Mouse (Mus musculus): Measurements from ENCODE around the gene Hist1h2be.
"Not testable (repeated sequence)": the region's sequence is repeated elsewhere in the genome, so short reads cannot be mapped to it uniquely, and the experiment has no call there.

Gene Hist1h2be

GRCm38 (mm10) chr13:23591886-23592285 lies 29.0 kb downstream of the Hist1h2be start:
- DNase-seq (ENCODE audit: low spot score): not testable (repeated sequence)

- no peak for DNase-seq (ENCODE audit: low spot score)
Observed at GRCm38 (mm10) chr13:23591206-23591605, 29.7 kb downstream of the Hist1h2be start.

- DNase-seq (ENCODE audit: low spot score): no peak
Observed at GRCm38 (mm10) chr13:23586940-23587225, 34.0 kb downstream of the Hist1h2be start.

GRCm38 (mm10) chr13:23586099-23586939 lies 34.6 kb downstream of the Hist1h2be start:
- no peak for DNase-seq (ENCODE audit: low spot score)

GRCm38 (mm10) chr13:23585442-23586098 lies 35.4 kb downstream of the Hist1h2be start:
- DNase-seq (ENCODE audit: low spot score): peak; percentile 85

GRCm38 (mm10) chr13:23585029-23585441 lies 35.9 kb downstream of the Hist1h2be start:
- DNase-seq (ENCODE audit: low spot score): no peak

GRCm38 (mm10) chr13:23584331-23584730 lies 36.6 kb downstream of the Hist1h2be start:
- no peak for DNase-seq (ENCODE audit: low spot score)

- no peak for DNase-seq (ENCODE audit: low spot score)
Observed at GRCm38 (mm10) chr13:23583387-23584068, 37.4 kb downstream of the Hist1h2be start.

- DNase-seq (ENCODE audit: low spot score): no peak
Observed at GRCm38 (mm10) chr13:23582219-23583056, 38.5 kb downstream of the Hist1h2be start.

- peak; percentile 95 for DNase-seq (ENCODE audit: low spot score)
Observed at GRCm38 (mm10) chr13:23581408-23582218, 39.3 kb downstream of the Hist1h2be start, which contains the start of gene Hist1h4d. Gene Hist1h4d, plus strand, starts transcription at chr13:23581598.

- no peak for DNase-seq (ENCODE audit: low spot score)
Observed at GRCm38 (mm10) chr13:23577835-23578234, 43.1 kb downstream of the Hist1h2be start.

GRCm38 (mm10) chr13:23576906-23577639 lies 43.9 kb downstream of the Hist1h2be start:
- no peak for DNase-seq (ENCODE audit: low spot score)

- no peak for DNase-seq (ENCODE audit: low spot score)
Observed at GRCm38 (mm10) chr13:23576351-23576881, 44.5 kb downstream of the Hist1h2be start.

GRCm38 (mm10) chr13:23575864-23576313 lies 45.0 kb downstream of the Hist1h2be start:
- not testable (repeated sequence) for DNase-seq (ENCODE audit: low spot score)

- DNase-seq (ENCODE audit: low spot score): peak; percentile 80
Observed at GRCm38 (mm10) chr13:23575271-23575851, 45.6 kb downstream of the Hist1h2be start, which contains the start of gene Hist1h3d. Gene Hist1h3d, plus strand, starts transcription at chr13:23575763.

GRCm38 (mm10) chr13:23574546-23575170 lies 46.3 kb downstream of the Hist1h2be start:
- not testable (repeated sequence) for DNase-seq (ENCODE audit: low spot score)

GRCm38 (mm10) chr13:23573898-23574524 lies 46.9 kb downstream of the Hist1h2be start, which contains the start of the genes Hist1h2bf and Hist1h2ad:
Gene Hist1h2bf, minus strand, starts transcription at chr13:23574196.
Gene Hist1h2ad, plus strand, starts transcription at chr13:23574381.
- DNase-seq (ENCODE audit: low spot score): peak; percentile 95

Data from left cerebral cortex, adult 11 months (tissue).